Mouse (Mus musculus) frontal cortex, adult 2 months (tissue): Measurements from ENCODE around the gene Olfr974. TPM values are rescaled to one million over a fixed set of nuclear protein-coding genes. Genes with fewer than 3 reads are reported as not detected.
"Not testable (repeated sequence)": the region's sequence is repeated elsewhere in the genome, so short reads cannot be mapped to it uniquely, and the experiment has no call there.

ENCODE experiments used
- DNase-seq, 2 experiments: peaks; one replicate each; pipeline ENCODE4 v3.0.0; 2022; ENCODE audit warnings: low spot score in 1 of 2; ENCODE audit errors: extremely low spot score in 1 of 2
- polyA plus RNA-seq: library from polyadenylated mRNA; depleted of rRNA; stranded (reverse); fragments of >200 nt; gene quantifications from 2 replicates; pipeline ENCODE4 v1.2.3, GENCODE M21; 2012; rRNA removed

Gene Olfr974
- polyA plus RNA-seq, result not detected in 2 replicates

DNA sequence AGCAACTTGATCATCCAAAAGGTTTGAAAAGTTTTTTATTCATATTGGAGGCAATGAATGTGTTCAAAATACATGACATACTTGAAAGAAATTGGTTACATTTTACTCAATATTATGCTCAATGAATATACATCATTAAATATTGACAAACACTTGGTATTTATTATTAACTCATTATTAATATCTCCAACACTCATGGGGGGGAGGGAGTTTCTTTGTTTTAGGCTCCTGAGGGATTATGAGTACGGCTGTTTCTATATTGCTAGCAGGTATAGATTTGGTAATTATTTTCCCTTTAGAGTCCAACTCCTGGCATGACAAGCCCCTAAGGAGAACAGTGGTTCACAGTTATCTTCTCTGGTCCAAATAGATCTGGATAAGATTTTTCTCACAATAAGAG is at the start of gene Olfr974:
Gene Olfr974, plus strand, starts transcription at position 301 of the 400 bp plus-strand sequence.
- no peak for DNase-seq

DNA sequence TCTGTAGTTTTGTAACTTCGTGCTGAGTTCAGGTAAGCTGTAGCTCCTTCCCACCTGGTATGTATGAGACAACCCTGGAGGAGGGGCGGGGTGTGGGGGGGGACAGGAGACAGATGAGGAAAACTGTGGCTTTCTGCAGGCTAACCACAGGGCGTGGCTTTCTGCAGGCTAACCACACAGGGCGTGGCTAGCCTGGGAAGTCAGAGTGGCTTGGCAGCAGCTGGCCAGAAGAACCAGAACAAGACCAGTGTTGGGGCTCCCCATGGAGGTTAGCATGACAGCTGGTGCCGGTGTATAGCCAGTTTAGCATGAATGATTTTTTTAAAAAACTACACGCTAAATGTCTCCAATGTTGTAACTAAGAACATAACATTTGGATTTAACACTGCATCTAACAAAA is 32.2 kb upstream of the Olfr974 start:
- DNase-seq, result no peak

DNA sequence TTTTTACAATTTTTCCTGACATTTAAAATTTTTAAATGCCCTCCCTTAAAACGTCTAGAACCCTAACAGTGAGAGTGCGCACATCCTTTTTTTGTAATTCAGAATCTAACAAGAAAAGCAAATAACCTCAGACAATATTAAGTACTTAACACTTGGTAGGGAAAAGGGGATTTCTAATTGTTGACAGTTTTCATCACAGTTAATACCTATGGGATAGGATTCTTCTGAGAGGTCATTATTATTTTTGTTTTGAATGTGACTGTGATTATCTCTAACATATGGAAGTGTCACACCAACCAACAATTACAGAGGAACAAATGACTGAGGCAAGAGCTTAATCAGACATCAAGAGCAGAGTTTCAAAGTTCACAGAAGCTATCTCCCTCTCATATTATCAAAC is 30.3 kb upstream of the Olfr974 start, which contains the start of gene Olfr229:
Gene Olfr229, plus strand, starts transcription at position 301 of the 400 bp plus-strand sequence.
- DNase-seq, result no peak

DNA sequence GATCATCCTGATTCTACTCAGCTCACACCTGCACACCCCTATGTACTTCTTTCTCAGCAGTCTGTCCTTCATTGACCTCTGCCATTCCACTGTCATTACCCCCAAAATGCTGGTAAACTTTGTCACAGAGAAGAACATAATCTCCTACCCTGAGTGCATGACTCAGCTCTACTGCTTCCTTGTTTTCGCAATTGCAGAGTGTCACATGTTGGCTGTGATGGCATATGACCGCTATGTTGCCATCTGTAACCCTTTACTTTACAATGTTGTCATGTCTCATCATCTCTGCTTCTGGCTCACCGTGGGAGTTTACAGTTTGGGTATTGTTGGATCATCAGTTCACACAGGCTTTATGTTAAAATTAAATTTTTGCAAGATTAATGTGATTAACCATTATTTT is 27.4 kb upstream of the Olfr974 start:
- DNase-seq, result no peak

DNA sequence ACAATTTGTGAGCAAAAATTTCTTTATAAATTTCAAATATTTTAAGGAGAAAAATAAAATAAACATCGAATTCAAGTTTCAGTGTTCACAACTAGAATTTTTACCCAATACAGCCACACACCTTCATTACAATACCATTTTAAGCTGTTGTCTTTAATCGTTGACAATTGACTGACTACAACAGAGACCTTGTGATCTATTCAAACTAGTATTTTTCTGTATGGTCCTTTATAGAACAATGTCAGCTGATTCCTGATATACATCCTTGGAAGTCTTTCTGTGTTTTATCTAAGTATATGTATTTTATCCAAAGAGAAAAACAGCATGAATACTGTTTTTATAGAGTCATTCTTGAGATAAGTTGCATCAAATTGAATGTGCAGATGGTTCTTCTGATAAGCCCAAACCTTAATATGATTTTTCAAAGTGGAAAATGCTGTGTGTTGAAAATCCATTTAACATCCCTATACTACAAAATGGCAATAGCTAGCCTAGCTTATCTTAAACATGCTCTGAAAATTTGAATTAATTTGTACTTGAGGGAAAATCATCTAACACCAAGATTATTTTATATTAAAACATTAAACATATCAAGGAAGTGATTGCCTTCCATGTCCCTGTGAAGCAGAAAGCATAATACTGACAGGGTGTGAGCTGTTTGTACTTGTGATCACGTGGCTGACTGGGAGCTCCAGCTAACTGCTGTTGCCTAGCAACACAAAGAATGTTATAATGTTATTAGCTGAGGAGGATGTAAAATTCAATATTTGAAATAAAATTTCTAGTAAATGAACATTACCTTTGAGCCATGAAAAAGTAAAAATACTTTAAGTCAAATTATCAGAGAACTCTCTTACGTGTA is 9.1 kb upstream of the Olfr974 start:
- DNase-seq, result not testable (repeated sequence)

DNA sequence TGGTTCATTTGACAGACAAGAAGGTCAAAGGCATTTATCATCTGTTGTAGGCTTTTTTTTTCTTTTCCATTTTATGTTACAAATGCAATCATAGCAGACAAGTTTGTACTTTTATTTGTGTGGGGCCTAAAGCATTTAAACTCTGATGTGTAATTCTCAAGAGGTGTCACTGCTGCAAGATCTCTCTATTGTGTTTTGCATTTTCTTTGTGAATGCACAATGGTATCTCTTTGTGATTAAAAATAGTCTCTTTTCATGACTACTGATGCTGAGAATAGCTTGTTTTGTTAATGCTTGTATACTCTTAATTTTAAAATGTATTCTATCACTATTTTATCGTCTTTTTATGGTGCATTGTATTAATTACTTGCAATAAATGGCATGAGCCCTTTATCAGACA is 8.5 kb upstream of the Olfr974 start:
- DNase-seq, result not testable (repeated sequence)

DNA sequence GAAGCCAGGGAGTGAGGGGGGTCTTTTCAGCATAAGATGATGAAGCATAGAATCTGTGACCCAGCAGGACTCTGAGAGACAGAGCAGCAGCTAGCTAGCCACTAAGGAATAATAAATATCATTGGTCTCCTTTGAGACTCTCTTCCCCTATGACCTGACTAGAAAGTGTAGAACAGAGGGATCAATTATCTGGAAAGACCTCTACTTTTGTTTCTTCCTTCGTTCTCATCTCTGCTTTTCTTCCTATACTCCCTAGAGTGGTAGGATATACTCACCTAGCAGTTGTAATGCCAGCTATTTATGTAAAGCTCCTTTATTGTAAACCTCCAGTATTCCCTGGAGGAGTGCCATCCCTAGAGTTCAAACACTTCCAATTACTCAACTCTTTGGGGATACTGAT is 14.6 kb downstream of the Olfr974 start, which contains the start of gene Olfr975:
Gene Olfr975, minus strand, starts transcription at position 101 of the 400 bp plus-strand sequence.
- no peak for DNase-seq

DNA sequence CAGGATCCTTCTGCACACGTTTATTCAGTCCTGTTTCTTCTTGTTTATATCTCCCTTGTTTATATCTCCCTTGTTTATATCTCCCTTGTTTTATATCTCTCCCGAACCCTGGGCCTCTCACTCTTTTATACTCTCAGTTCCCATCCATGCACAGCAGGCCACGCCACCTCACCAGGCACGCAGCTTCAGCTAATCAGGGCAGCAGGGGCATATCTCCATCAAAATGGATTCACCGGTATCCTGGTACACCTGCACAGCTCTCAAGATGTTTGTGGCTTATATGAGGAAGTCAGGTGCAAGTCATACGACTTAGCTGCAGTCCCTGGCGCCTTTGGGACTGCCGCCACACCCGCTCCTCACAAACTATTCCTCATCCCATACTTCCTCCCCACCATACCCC is 23.7 kb downstream of the Olfr974 start, which contains the start of gene Olfr976:
Gene Olfr976, minus strand, starts transcription at position 101 of the 400 bp plus-strand sequence.
- DNase-seq, result not testable (repeated sequence)

DNA sequence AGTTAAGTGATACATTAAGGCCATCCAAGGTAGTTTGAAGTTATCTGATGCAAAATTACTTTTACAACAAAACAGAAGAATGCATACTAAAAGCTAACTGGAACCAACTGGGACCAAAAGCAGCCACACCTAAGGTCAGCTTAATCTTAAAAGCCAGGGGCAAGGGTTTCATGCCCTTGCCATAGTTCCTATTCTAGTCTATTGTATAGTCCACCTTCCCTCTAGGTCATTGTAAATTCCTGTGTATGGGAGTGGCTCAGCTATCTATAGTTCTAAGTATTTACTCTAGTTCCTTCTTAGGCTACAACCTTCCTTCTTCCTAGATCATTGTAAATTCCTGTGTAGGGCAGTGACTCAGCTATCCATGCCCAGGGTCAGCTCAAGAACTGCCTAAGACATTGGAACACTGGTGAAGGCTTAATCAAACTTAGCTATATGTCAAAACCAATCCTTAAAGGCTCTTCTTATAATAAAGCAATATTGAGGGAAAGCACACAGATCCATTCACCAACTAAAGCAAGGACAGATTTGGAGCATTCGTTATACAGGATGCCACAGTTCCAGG is 39.4 kb downstream of the Olfr974 start:
- DNase-seq, result not testable (repeated sequence)

DNA sequence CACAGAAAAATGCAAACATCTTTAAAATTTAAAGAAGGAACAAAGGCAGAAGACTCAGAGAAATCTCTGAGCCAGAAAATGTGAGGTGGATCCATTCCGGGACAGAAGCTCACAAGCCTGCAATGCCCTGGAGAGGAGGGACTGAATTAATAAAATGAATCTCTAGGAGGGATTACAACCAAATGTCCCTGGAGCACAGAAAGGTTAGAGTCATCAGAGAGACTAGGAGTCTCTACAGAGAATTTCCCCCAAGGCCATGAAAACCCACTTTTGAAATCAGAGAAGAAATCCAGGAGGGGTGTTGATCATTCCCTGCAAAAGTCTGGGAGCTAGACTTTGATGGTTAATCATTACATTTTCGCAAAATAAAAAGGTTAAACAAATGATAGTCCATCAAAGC is 54.5 kb downstream of the Olfr974 start, which contains the start of gene Olfr978:
Gene Olfr978, plus strand, starts transcription at position 301 of the 400 bp plus-strand sequence.
- no peak for DNase-seq

Other genes starting within 250 kb of the Olfr974 start
- not detected in 2 replicates for gene Olfr149, start 230.4 kb upstream of the Olfr974 start, polyA plus RNA-seq
- gene Olfr965, start 226.1 kb upstream of the Olfr974 start, polyA plus RNA-seq, result 0.11 TPM in 1 of 2 replicates, not detected in the other
- gene Olfr150, start 206.5 kb upstream of the Olfr974 start, polyA plus RNA-seq, result not detected in 2 replicates
- gene Olfr967, start 191.3 kb upstream of the Olfr974 start, polyA plus RNA-seq, result not detected in 2 replicates
- not detected in 2 replicates for gene Olfr968, start 154.2 kb upstream of the Olfr974 start, polyA plus RNA-seq
- gene Olfr969, start 146.6 kb upstream of the Olfr974 start, polyA plus RNA-seq, result not detected in 2 replicates
- gene Olfr970, start 128.6 kb upstream of the Olfr974 start, polyA plus RNA-seq, result not detected in 2 replicates
- not detected in 2 replicates for gene Olfr971, start 100.6 kb upstream of the Olfr974 start, polyA plus RNA-seq
- 0.06 TPM in 1 of 2 replicates, not detected in the other for gene Olfr972, start 71.1 kb upstream of the Olfr974 start, polyA plus RNA-seq
- gene Olfr229, start 30.2 kb upstream of the Olfr974 start, polyA plus RNA-seq, result not detected in 2 replicates
- 0.02 TPM in 1 of 2 replicates, not detected in the other for gene Olfr975, start 14.5 kb downstream of the Olfr974 start, polyA plus RNA-seq
- not detected in 2 replicates for gene Olfr976, start 23.6 kb downstream of the Olfr974 start, polyA plus RNA-seq
- gene Olfr978, start 54.6 kb downstream of the Olfr974 start, polyA plus RNA-seq, result not detected in 2 replicates
- not detected in 2 replicates for gene Olfr979, start 66.0 kb downstream of the Olfr974 start, polyA plus RNA-seq
- gene Olfr980, start 72.1 kb downstream of the Olfr974 start, polyA plus RNA-seq, result not detected in 2 replicates
- 0.04 and 0.11 TPM in 2 replicates for gene Olfr981, start 84.0 kb downstream of the Olfr974 start, polyA plus RNA-seq
- gene Olfr982, start 136.3 kb downstream of the Olfr974 start, polyA plus RNA-seq, result not detected in 2 replicates
- gene Olfr983, start 156.1 kb downstream of the Olfr974 start, polyA plus RNA-seq, result not detected in 2 replicates
- not detected in 2 replicates for gene Olfr984, start 176.7 kb downstream of the Olfr974 start, polyA plus RNA-seq
- 0.08 TPM in 1 of 2 replicates, not detected in the other for gene Olfr985, start 192.7 kb downstream of the Olfr974 start, polyA plus RNA-seq
- not detected in 2 replicates for gene Tmem225, start 210.6 kb downstream of the Olfr974 start, polyA plus RNA-seq
- not detected in 2 replicates for gene Olfr986, start 243.4 kb downstream of the Olfr974 start, polyA plus RNA-seq